Mouse (Mus musculus) gastrocnemius, postnatal 4 days (tissue): ENCODE data around the gene Dna2. TPM values are rescaled to one million over a fixed set of nuclear protein-coding genes. Genes with fewer than 3 reads are reported as not detected.

Experiments used
- DNase-seq, 2 experiments: peaks; one replicate each; pipeline ENCODE4 v3.0.0; 2021 to 2022; ENCODE audit warnings: low spot score in 2 of 2, mixed read lengths in 2 of 2
- total RNA-seq, 2 experiments: library from RNA; stranded (reverse); gene quantifications; 2 replicates each; pipeline ENCODE4 v1.2.3; 2021

Dna2 gene
- total RNA-seq, 2 experiments from 2014 or later: 4.7 to 5.3 TPM

GRCm38 (mm10) chr10:62980039-62980954 is 33.5 kb downstream of the Dna2 start, which contains the start of gene Rufy2:
TSS of gene Rufy2 (plus strand) at chr10:62980223.
- DNase-seq: peak; percentile 84 to 85

- no peak for DNase-seq
Observed at GRCm38 (mm10) chr10:62984072-62984471, 37.2 kb downstream of the Dna2 start.

- no peak for DNase-seq
Observed at GRCm38 (mm10) chr10:62984495-62984894, 37.7 kb downstream of the Dna2 start.

GRCm38 (mm10) chr10:62987341-62987740 is 40.5 kb downstream of the Dna2 start:
- peak in 1 of 2 experiments; percentile 24 for DNase-seq

GRCm38 (mm10) chr10:62990636-62991035 is 43.8 kb downstream of the Dna2 start:
- DNase-seq: no peak

GRCm38 (mm10) chr10:62993991-62994390 is 47.2 kb downstream of the Dna2 start:
- no peak for DNase-seq

GRCm38 (mm10) chr10:63000584-63000983 is 53.8 kb downstream of the Dna2 start:
- DNase-seq: no peak

GRCm38 (mm10) chr10:63003252-63003651 is 56.4 kb downstream of the Dna2 start:
- DNase-seq: no peak

- no peak for DNase-seq
Observed at GRCm38 (mm10) chr10:63004556-63004955, 57.7 kb downstream of the Dna2 start.

- DNase-seq: no peak
Observed at GRCm38 (mm10) chr10:63008193-63008592, 61.4 kb downstream of the Dna2 start.

GRCm38 (mm10) chr10:63010268-63010667 is 63.4 kb downstream of the Dna2 start:
- DNase-seq: no peak

GRCm38 (mm10) chr10:63011556-63011955 is 64.7 kb downstream of the Dna2 start:
- no peak for DNase-seq

- no peak for DNase-seq
Observed at GRCm38 (mm10) chr10:63013476-63013875, 66.7 kb downstream of the Dna2 start.

- no peak for DNase-seq
Observed at GRCm38 (mm10) chr10:63014168-63014567, 67.3 kb downstream of the Dna2 start.

GRCm38 (mm10) chr10:63019304-63019703 is 72.5 kb downstream of the Dna2 start:
- DNase-seq: no peak

- no peak for DNase-seq
Observed at GRCm38 (mm10) chr10:63021702-63022101, 74.9 kb downstream of the Dna2 start.

- no peak for DNase-seq
Observed at GRCm38 (mm10) chr10:63022541-63023120, 75.8 kb downstream of the Dna2 start.

GRCm38 (mm10) chr10:63023121-63023748 is 76.4 kb downstream of the Dna2 start:
- DNase-seq: peak; percentile 62 to 75
